ENCODE assay signal across 18 mouse cellular contexts in genomic region chr17:85355356-85355755, GRCm38 (mm10).
DNase-seq lines count a peak whose midpoint lies in the region; TF ChIP-seq lines count a peak whose summit lies in the region.
"Had no signal": no experiment of that assay in that cellular context is flagged by ENCODE, and none has a peak within 500 bp of the region (broad histone marks: within the 10 kb centered on the region; RNA-seq: fewer than 3 reads in every experiment).

No protein-coding gene starts in this region.

- intact Hi-C loops in heart, adult 2 months (cut with DNase I), result no loop called here
- intact Hi-C loops in left cerebral cortex, postnatal 25 days (cut with DNase I), result no loop called here

- H3K4me1 ChIP-seq in heart, adult 2 months (ENCODE audit: control insufficient read depth, insufficient read depth, low read length), result no peaks in the 10 kb centered on the region
- H3K4me1 ChIP-seq: embryonic facial prominence, embryonic 10.5 days; forebrain, embryonic 13.5 days; heart, embryonic 13.5 days; hindbrain, embryonic 15.5 days had no signal

- H3K4me3 ChIP-seq in heart, adult 2 months, result no peak overlapping the region
- H3K4me3 ChIP-seq: embryonic facial prominence, embryonic 10.5 days; forebrain, embryonic 13.5 days; heart, embryonic 13.5 days; hindbrain, embryonic 15.5 days had no signal

- WGBS in heart, adult 2 months, result 84% methylated on average over 9 of the region's 9 CpGs

- peak; percentile 85 for DNase-seq in heart, adult 11 months
- no peak for DNase-seq in heart, adult 2 months
- DNase-seq in kidney, adult 9 months, result peak; percentile 81
- peak; percentile 40 for DNase-seq in kidney, postnatal 14 days
- no peak for DNase-seq in cerebellum, adult 18-20 months
- DNase-seq in layer of hippocampus, adult 18-20 months (ENCODE audit: low spot score in 2 of 2), result no peak
- no peak for DNase-seq in left cerebral cortex, postnatal 25 days (ENCODE audit: low spot score in 2 of 2)
- DNase-seq: adrenal gland, postnatal 25 days; cerebellum, adult 2 months; cerebellum, postnatal 10 days; forebrain, postnatal 0 days; gastrocnemius, postnatal 14 days; heart, postnatal 36 days had no signal

- TF ChIP-seq POLR2A in heart, adult 2 months (IDR thresholded peaks at IDR 0.05; ENCODE audit: insufficient read depth, low read depth, low read length), result no peak

- H3K9ac ChIP-seq in heart, adult 2 months (ENCODE audit: low read depth, low read length), result no peak overlapping the region
- H3K9ac ChIP-seq: forebrain, embryonic 13.5 days; forebrain, postnatal 0 days; heart, embryonic 13.5 days; hindbrain, embryonic 15.5 days had no signal

- no peaks in the 10 kb centered on the region for H3K79me2 ChIP-seq in heart, adult 2 months (replicated peaks; ENCODE audit: control insufficient read depth, insufficient read depth, low read length)

- no peaks in the 10 kb centered on the region for H3K36me3 ChIP-seq in heart, adult 2 months (ENCODE audit: control insufficient read depth, insufficient read depth, low read length)
- H3K36me3 ChIP-seq: embryonic facial prominence, embryonic 10.5 days; heart, embryonic 13.5 days; hindbrain, embryonic 15.5 days had no signal

- no peaks in the 10 kb centered on the region for H3K27me3 ChIP-seq in heart, adult 2 months (ENCODE audit: control insufficient read depth, insufficient read depth, low read length)
- H3K27me3 ChIP-seq: forebrain, embryonic 13.5 days; heart, embryonic 13.5 days; hindbrain, embryonic 15.5 days; Patski had no signal

- no peak overlapping the region for H3K27ac ChIP-seq in heart, adult 2 months
- H3K27ac ChIP-seq: embryonic facial prominence, embryonic 10.5 days; forebrain, embryonic 13.5 days; heart, embryonic 13.5 days; hindbrain, embryonic 15.5 days had no signal

- no peak for TF ChIP-seq EP300 in heart, adult 2 months (IDR thresholded peaks at IDR 0.05; ENCODE audit: insufficient read depth, low read depth, low read length)

- no peak for TF ChIP-seq CTCF in heart, adult 2 months (IDR thresholded peaks at IDR 0.05)

Comparison
In these comparisons a context has a peak if more than half of its experiments do, and no peak if none do; other contexts are left out.
1. DNase-seq: peak in heart, adult 11 months (single experiment), kidney, adult 9 months (single experiment) and kidney, postnatal 14 days (single experiment); none in heart, adult 2 months (0 of 2), cerebellum, adult 18-20 months (0 of 2), layer of hippocampus, adult 18-20 months (0 of 2) and left cerebral cortex, postnatal 25 days (0 of 2).